Mouse (Mus musculus) embryonic facial prominence, embryonic 15.5 days (tissue): ENCODE measurements around the gene Gna15. TPM values are rescaled to one million over a fixed set of nuclear protein-coding genes. Genes with fewer than 3 reads are reported as not detected.

Source experiments
- ATAC-seq: fragments of 200-750 bp; cut with Nextera tagmentation; 2 replicates; pipeline ENCODE4 v1.8.0; 2017; ENCODE audit warnings: low read depth, moderate TSS enrichment; ENCODE audit not compliant: insufficient number of reproducible peaks, low FRiP score, low TSS enrichment
- H3K27ac ChIP-seq: fragments of 300-500 bp; sonication (generic); replicated peaks from 2 replicates; pipeline ENCODE4 v1.5.1; 2015; ENCODE audit warnings: mild to moderate bottlenecking, inconsistent platforms
- H3K27me3 ChIP-seq: fragments of 300-500 bp; sonication (generic); 2 replicates; pipeline ENCODE4 v1.6.1; 2015; ENCODE audit warnings: inconsistent platforms
- H3K36me3 ChIP-seq: fragments of 300-500 bp; sonication (generic); 2 replicates; pipeline ENCODE4 v1.6.1; 2015; ENCODE audit warnings: mild to moderate bottlenecking, inconsistent platforms
- H3K4me1 ChIP-seq: fragments of 300-500 bp; sonication (generic); 2 replicates; pipeline ENCODE4 v1.6.1; 2015; ENCODE audit warnings: inconsistent platforms
- H3K4me2 ChIP-seq: fragments of 300-500 bp; sonication (generic); replicated peaks from 2 replicates; pipeline ENCODE4 v1.6.1; 2015; ENCODE audit warnings: mild to moderate bottlenecking, inconsistent platforms
- H3K4me3 ChIP-seq: fragments of 300-500 bp; sonication (generic); replicated peaks from 2 replicates; pipeline ENCODE4 v1.5.1; 2015; ENCODE audit warnings: mild to moderate bottlenecking, inconsistent platforms
- H3K9ac ChIP-seq: fragments of 300-500 bp; sonication (generic); 2 replicates; pipeline ENCODE4 v1.6.1; 2015; ENCODE audit warnings: inconsistent platforms
- H3K9me3 ChIP-seq: fragments of 300-500 bp; sonication (generic); replicated peaks from 2 replicates; pipeline ENCODE4 v1.6.1; 2016; ENCODE audit warnings: inconsistent platforms
- WGBS: fragments of 180-500 bp; shearing (Covaris S2); methylation state at CpG from one replicate; pipeline ENCODE4 v1.1.7; 2015; 5-methylcytosine and 5-hydroxymethylcytosine counted together
- microRNA-seq: library from miRNA; unstranded; fragments of <30 nt; microRNA quantifications from one replicate; pipeline ENCODE4, GENCODE M21; 2016; ENCODE audit warnings: borderline number of aligned reads
- polyA plus RNA-seq: library from polyadenylated mRNA; unstranded; fragments of >200 nt; fragmentation: Nextera tagmentation; extraction: Ambion mirVana; gene quantifications from 2 replicates; pipeline ENCODE4 v1.2.1, GENCODE M21; 2015

Gna15 gene
- polyA plus RNA-seq, 1 experiment from 2014 or later = 4.9 TPM

DNA sequence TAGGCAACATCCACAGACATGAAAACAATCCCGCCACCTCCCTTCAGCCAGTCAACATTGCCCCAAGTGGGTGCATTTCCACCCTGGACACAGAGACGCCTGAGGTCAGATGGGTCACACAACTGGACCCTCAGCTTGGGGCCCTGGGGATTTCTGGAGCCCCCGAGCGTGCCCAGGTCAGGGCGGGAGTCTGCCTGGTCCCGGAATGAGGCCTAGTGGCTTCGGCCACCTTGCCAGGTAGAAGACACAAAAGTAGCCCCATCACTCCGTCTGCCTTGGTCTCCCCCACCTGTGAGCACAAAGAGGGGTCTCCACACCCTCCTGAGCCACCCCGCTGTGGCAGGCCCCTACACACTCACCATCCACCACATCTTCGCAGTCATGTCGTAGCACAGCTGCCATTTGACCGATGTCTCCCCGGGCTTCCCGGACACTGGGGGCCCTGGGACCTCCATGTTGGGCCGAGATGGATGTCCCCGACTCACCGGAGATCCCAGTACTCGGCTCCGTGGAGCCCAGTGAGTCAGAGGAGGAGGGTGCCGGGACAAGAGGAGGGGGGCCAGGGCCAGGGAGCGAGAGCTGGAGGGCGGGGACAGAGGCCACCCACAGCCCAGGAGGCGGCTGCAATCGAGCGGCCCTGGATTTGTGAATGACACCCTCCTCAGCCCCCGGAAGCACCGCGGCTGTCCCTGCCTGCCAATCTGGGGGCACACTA is 68.7 kb downstream of the Gna15 start, which contains the start of gene Nfic:
Gene Nfic, minus strand, starts transcription at position 455 of the 715 bp plus-strand sequence.
- H3K9ac ChIP-seq = no peak within 1 kb of the TSS
- no peak for ATAC-seq
- H3K27ac ChIP-seq = no peak within 1 kb of the TSS
- no peak within 1 kb of the TSS for H3K4me3 ChIP-seq
- no peaks in the 10 kb centered on the region for H3K9me3 ChIP-seq
- peaks cover 10% of the 10 kb centered on the region for H3K4me1 ChIP-seq
- WGBS = 56% methylated on average over 28 of the region's 28 CpGs
- H3K4me2 ChIP-seq = no peak within 1 kb of the TSS
- H3K27me3 ChIP-seq = peaks cover 96% of the 10 kb centered on the region
- H3K36me3 ChIP-seq = no peaks in the 10 kb centered on the region

- H3K4me2 ChIP-seq = no peak overlapping the region
- H3K27me3 ChIP-seq = peaks cover 89% of the 10 kb centered on the region
- H3K9ac ChIP-seq = no peak overlapping the region
- no peaks in the 10 kb centered on the region for H3K9me3 ChIP-seq
- no peak overlapping the region for H3K27ac ChIP-seq
- peaks cover 10% of the 10 kb centered on the region for H3K4me1 ChIP-seq
- H3K36me3 ChIP-seq = no peaks in the 10 kb centered on the region
- ATAC-seq = no peak
- WGBS = 63% methylated on average over 2 of the region's 2 CpGs
- no peak overlapping the region for H3K4me3 ChIP-seq
Measured at GRCm38 (mm10) chr10:81454106-81454505, 69.9 kb downstream of the Gna15 start.

GRCm38 (mm10) chr10:81452947-81453288 is 71.1 kb downstream of the Gna15 start:
- no peaks in the 10 kb centered on the region for H3K36me3 ChIP-seq
- no peaks in the 10 kb centered on the region for H3K9me3 ChIP-seq
- peaks cover 90% of the 10 kb centered on the region for H3K27me3 ChIP-seq
- H3K4me1 ChIP-seq = peaks cover 10% of the 10 kb centered on the region
- WGBS = 3% methylated on average over 14 of the region's 14 CpGs
- no peak overlapping the region for H3K4me2 ChIP-seq
- H3K9ac ChIP-seq = no peak overlapping the region
- no peak for ATAC-seq
- H3K4me3 ChIP-seq = peak overlapping the region; percentile 12; the same call in 1 of the 2 replicates
- no peak overlapping the region for H3K27ac ChIP-seq

Small RNA genes within 50 kb of the gene (microRNA-seq; reads per million reads assigned to microRNA genes)
- gene Gm25595 = not detected

Other genes with a start within 250 kb of the Gna15 start
- gene Tjp3, start 232.6 kb downstream of the Gna15 start, polyA plus RNA-seq = 15.1 and 22.6 TPM in 2 replicates
- 51.1 and 53.8 TPM in 2 replicates for gene Pip5k1c, start 231.3 kb downstream of the Gna15 start, polyA plus RNA-seq
- 41.4 and 44.0 TPM in 2 replicates for gene Cactin, start 203.1 kb downstream of the Gna15 start, polyA plus RNA-seq
- 13.2 and 14.2 TPM in 2 replicates for gene Tbxa2r, start 195.5 kb downstream of the Gna15 start, polyA plus RNA-seq
- 0.29 and 0.35 TPM in 2 replicates for gene Gipc3, start 181.0 kb downstream of the Gna15 start, polyA plus RNA-seq
- 94.7 and 96.1 TPM in 2 replicates for gene Hmg20b, start 173.7 kb downstream of the Gna15 start, polyA plus RNA-seq
- gene Mfsd12, start 166.7 kb downstream of the Gna15 start, polyA plus RNA-seq = 15.8 and 16.2 TPM in 2 replicates
- gene 4930404N11Rik, start 158.4 kb downstream of the Gna15 start, polyA plus RNA-seq = 0.73 and 1.3 TPM in 2 replicates
- 98.8 and 102 TPM in 2 replicates for gene Fzr1, start 145.7 kb downstream of the Gna15 start, polyA plus RNA-seq
- 83.1 and 85.2 TPM in 2 replicates for gene Dohh, start 139.8 kb downstream of the Gna15 start, polyA plus RNA-seq
- gene Gm48551, start 139.8 kb downstream of the Gna15 start, polyA plus RNA-seq = 3.1 and 3.2 TPM in 2 replicates
- 1.6 and 2.9 TPM in 2 replicates for gene Gm48552, start 135.2 kb downstream of the Gna15 start, polyA plus RNA-seq
- gene Smim24, start 131.2 kb downstream of the Gna15 start, polyA plus RNA-seq = 5.0 and 8.3 TPM in 2 replicates
- gene Nfic, start 68.6 kb downstream of the Gna15 start, polyA plus RNA-seq = 138 and 139 TPM in 2 replicates
- 1.4 and 1.6 TPM in 2 replicates for gene Celf5, start 41.5 kb downstream of the Gna15 start, polyA plus RNA-seq
- 81.9 and 89.1 TPM in 2 replicates for gene Ncln, start 27.8 kb downstream of the Gna15 start, polyA plus RNA-seq
- gene S1pr4, start 24.1 kb downstream of the Gna15 start, polyA plus RNA-seq = 0.77 and 1.1 TPM in 2 replicates
- 89.1 and 89.2 TPM in 2 replicates for gene Gna11, start 21.0 kb upstream of the Gna15 start, polyA plus RNA-seq
- 642 and 649 TPM in 2 replicates for gene Aes, start 35.3 kb upstream of the Gna15 start, polyA plus RNA-seq
- 63.1 and 73.7 TPM in 2 replicates for gene Tle2, start 50.3 kb upstream of the Gna15 start, polyA plus RNA-seq
- 16.4 and 19.6 TPM in 2 replicates for gene Tle6, start 76.8 kb upstream of the Gna15 start, polyA plus RNA-seq
- 0.84 and 1.3 TPM in 2 replicates for gene BC025920, start 82.0 kb upstream of the Gna15 start, polyA plus RNA-seq
- gene Sirt6, start 103.6 kb upstream of the Gna15 start, polyA plus RNA-seq = 40.5 and 41.0 TPM in 2 replicates
- 14.5 and 15.0 TPM in 2 replicates for gene Ankrd24, start 104.3 kb upstream of the Gna15 start, polyA plus RNA-seq
- gene Gm10778, start 124.8 kb upstream of the Gna15 start, polyA plus RNA-seq = 4.2 and 4.5 TPM in 2 replicates
- gene Zfp433, start 180.6 kb upstream of the Gna15 start, polyA plus RNA-seq = 13.1 and 13.7 TPM in 2 replicates
- gene Gm3055, start 246.9 kb upstream of the Gna15 start, polyA plus RNA-seq = 7.6 and 9.6 TPM in 2 replicates